Mouse (Mus musculus) testis, adult 2 months (tissue): ENCODE results near the gene Kpna7.

Experiments used
- CTCF ChIP-seq: fragments of 200-500 bp; IDR thresholded peaks from 2 replicates; pipeline ENCODE4 v1.5.1; 2012; ENCODE audit warnings: low read depth, mild to moderate bottlenecking, inconsistent platforms, low read length, moderate library complexity; ENCODE audit not compliant: control insufficient read depth, insufficient read depth, insufficient replicate concordance
- POLR2A ChIP-seq: fragments of 200-500 bp; IDR thresholded peaks from 2 replicates; pipeline ENCODE4 v1.6.1; 2012; ENCODE audit warnings: low read depth, mild to moderate bottlenecking, inconsistent platforms, low read length, moderate library complexity; ENCODE audit not compliant: control insufficient read depth

- TF ChIP-seq POLR2A (no peak), CTCF (no peak)
Observed at GRCm38 (mm10) chr5:144990481-144990880, 93.3 kb downstream of the Kpna7 start.
